Mouse (Mus musculus) ES-Bruce4 (cell line): ENCODE measurements around the gene Krt81. TPM values are rescaled to one million over a fixed set of nuclear protein-coding genes. Genes with fewer than 3 reads are reported as not detected.

Experiments
- H3K27ac ChIP-seq: 2 replicates; pipeline ENCODE4 v1.5.1; 2012; ENCODE audit warnings: low read length, inconsistent platforms; ENCODE audit not compliant: insufficient read depth
- H3K27me3 ChIP-seq: 2 replicates; pipeline ENCODE4 v1.6.1; 2012; ENCODE audit warnings: mild to moderate bottlenecking, low read length, inconsistent platforms; ENCODE audit not compliant: control insufficient read depth, poor library complexity, insufficient read depth, severe bottlenecking
- H3K36me3 ChIP-seq: 2 replicates; pipeline ENCODE4 v1.6.1; 2012; ENCODE audit warnings: inconsistent platforms, mild to moderate bottlenecking, low read length, moderate library complexity; ENCODE audit not compliant: control insufficient read depth, poor library complexity, insufficient read depth, severe bottlenecking
- H3K4me1 ChIP-seq: one replicate; pipeline ENCODE4 v1.8.1; 2011; ENCODE audit warnings: low read length; ENCODE audit not compliant: control insufficient read depth, insufficient read depth
- H3K4me3 ChIP-seq: 2 replicates; pipeline ENCODE4 v1.5.1; 2011; ENCODE audit warnings: low read depth, mild to moderate bottlenecking, low read length
- H3K9ac ChIP-seq: 2 replicates; pipeline ENCODE4 v1.6.1; 2012; ENCODE audit warnings: low read depth, mild to moderate bottlenecking, inconsistent platforms; ENCODE audit not compliant: poor library complexity, severe bottlenecking
- H3K9me3 ChIP-seq: replicated peaks from 2 replicates; pipeline ENCODE4 v1.6.1; 2012; ENCODE audit warnings: mild to moderate bottlenecking, low read length, inconsistent platforms; ENCODE audit not compliant: control insufficient read depth, poor library complexity, insufficient read depth, severe bottlenecking
- CTCF ChIP-seq: IDR thresholded peaks from one replicate; pipeline ENCODE4 v1.8.1; 2011; ENCODE audit warnings: low read depth, low read length
- EP300 ChIP-seq: IDR thresholded peaks from 2 replicates; pipeline ENCODE4 v1.6.1; 2011; ENCODE audit warnings: low read depth, low read length; ENCODE audit not compliant: insufficient read depth
- POLR2A ChIP-seq: IDR thresholded peaks from one replicate; pipeline ENCODE4 v1.8.1; 2011; ENCODE audit warnings: low read length; ENCODE audit not compliant: insufficient read depth
- polyA plus RNA-seq: library from polyadenylated mRNA; stranded (reverse); fragments of >200 nt; gene quantifications from 2 replicates; pipeline ENCODE4 v1.2.4, GENCODE M21; 2011; ENCODE audit warnings: low read depth; ENCODE audit not compliant: missing spikeins, insufficient read depth, insufficient read length

Krt81 gene
- polyA plus RNA-seq, 1 experiment, result not detected

- H3K9ac ChIP-seq, result no peak overlapping the region
- no peak overlapping the region for H3K27ac ChIP-seq
- no peaks in the 10 kb centered on the region for H3K4me1 ChIP-seq
- H3K36me3 ChIP-seq, result no peaks in the 10 kb centered on the region
- TF ChIP-seq EP300, result no peak
- no peak for TF ChIP-seq POLR2A
- no peak for TF ChIP-seq CTCF
- H3K9me3 ChIP-seq, result no peaks in the 10 kb centered on the region
- H3K4me3 ChIP-seq, result no peak overlapping the region
- no peaks in the 10 kb centered on the region for H3K27me3 ChIP-seq
Observed at GRCm38 (mm10) chr15:101493713-101494112, 30.2 kb upstream of the Krt81 start.

- no peaks in the 10 kb centered on the region for H3K9me3 ChIP-seq
- H3K27ac ChIP-seq, result no peak overlapping the region
- TF ChIP-seq EP300 (no peak), CTCF (no peak), POLR2A (no peak)
- no peak overlapping the region for H3K9ac ChIP-seq
- no peak overlapping the region for H3K4me3 ChIP-seq
- H3K36me3 ChIP-seq, result no peaks in the 10 kb centered on the region
- H3K4me1 ChIP-seq, result no peaks in the 10 kb centered on the region
- no peaks in the 10 kb centered on the region for H3K27me3 ChIP-seq
Observed at GRCm38 (mm10) chr15:101492718-101493117, 29.2 kb upstream of the Krt81 start.

GRCm38 (mm10) chr15:101491431-101491830, 27.9 kb upstream of the Krt81 start, which contains the start of gene Krt83:
Gene Krt83 (minus strand): TSS chr15:101491512.
- Histone ChIP-seq H3K36me3 (no peaks in the 10 kb centered on the region), H3K9ac (no peak within 1 kb of the TSS), H3K27ac (no peak within 1 kb of the TSS), H3K9me3 (no peaks in the 10 kb centered on the region), H3K4me3 (no peak within 1 kb of the TSS), H3K4me1 (no peaks in the 10 kb centered on the region), H3K27me3 (no peaks in the 10 kb centered on the region)
- no peak for TF ChIP-seq CTCF
- no peak for TF ChIP-seq POLR2A
- no peak for TF ChIP-seq EP300

- Histone ChIP-seq H3K27ac (no peak overlapping the region), H3K4me1 (no peaks in the 10 kb centered on the region), H3K4me3 (no peak overlapping the region), H3K9me3 (no peaks in the 10 kb centered on the region), H3K9ac (no peak overlapping the region), H3K27me3 (no peaks in the 10 kb centered on the region), H3K36me3 (no peaks in the 10 kb centered on the region)
- no peak for TF ChIP-seq POLR2A
- TF ChIP-seq CTCF, result no peak
- no peak for TF ChIP-seq EP300
Observed at GRCm38 (mm10) chr15:101485911-101486635, 22.5 kb upstream of the Krt81 start.

GRCm38 (mm10) chr15:101484939-101485338, 21.4 kb upstream of the Krt81 start:
- TF ChIP-seq EP300 (no peak), CTCF (no peak), POLR2A (no peak)

GRCm38 (mm10) chr15:101483646-101484045, 20.1 kb upstream of the Krt81 start:
- Histone ChIP-seq H3K4me3 (no peak overlapping the region), H3K27me3 (no peaks in the 10 kb centered on the region), H3K36me3 (no peaks in the 10 kb centered on the region), H3K27ac (no peak overlapping the region), H3K4me1 (no peaks in the 10 kb centered on the region), H3K9me3 (no peaks in the 10 kb centered on the region), H3K9ac (no peak overlapping the region)
- no peak for TF ChIP-seq POLR2A
- no peak for TF ChIP-seq EP300
- no peak for TF ChIP-seq CTCF

More at GRCm38 (mm10) chr15:101484939-101485338, 21.4 kb upstream of the Krt81 start:
- H3K4me1 ChIP-seq, result no peaks in the 10 kb centered on the region
- no peak overlapping the region for H3K27ac ChIP-seq
- H3K4me3 ChIP-seq, result no peak overlapping the region
- no peaks in the 10 kb centered on the region for H3K9me3 ChIP-seq
- no peak overlapping the region for H3K9ac ChIP-seq
- no peaks in the 10 kb centered on the region for H3K27me3 ChIP-seq
- no peaks in the 10 kb centered on the region for H3K36me3 ChIP-seq
